Mouse (Mus musculus): ENCODE data around the gene Gm5152. TPM values are rescaled to one million over a fixed set of nuclear protein-coding genes. Genes with fewer than 3 reads are reported as not detected.
"Not testable (repeated sequence)": the region's sequence is repeated elsewhere in the genome, so short reads cannot be mapped to it uniquely, and the experiment has no call there.

The Gm5152 gene
- not detected for polyA plus RNA-seq (2012; fragmentation: generic; extraction: Trizol)
- long read RNA-seq, experiment 1, result 0 reads
- long read RNA-seq, experiment 2, result 0 reads

DNA sequence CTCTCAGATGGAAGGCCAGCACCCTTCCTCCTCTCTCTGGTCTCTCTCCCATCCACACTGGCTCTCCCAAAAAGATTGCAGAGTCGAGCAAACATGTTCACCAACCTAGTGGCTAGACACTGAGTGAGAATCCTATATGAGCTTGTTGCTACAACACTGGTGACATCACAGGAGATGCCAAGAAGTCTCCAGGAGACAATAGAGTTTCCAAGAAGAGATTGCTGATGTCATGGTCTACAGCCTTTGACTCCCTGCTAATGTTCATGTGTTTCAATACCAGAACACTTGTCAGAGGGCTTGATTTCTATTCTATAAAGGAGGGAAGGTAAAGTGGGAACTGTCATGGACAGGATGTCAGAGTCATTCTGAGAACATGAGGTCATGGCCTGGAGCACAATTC is at the start of gene Gm5152:
Gene Gm5152 (minus strand): TSS at position 101 of the 400 bp plus-strand sequence.
- H3K79me2 ChIP-seq (ENCODE audit: control insufficient read depth, insufficient read depth); H3K4me3 ChIP-seq (ENCODE audit: insufficient read depth, poor library complexity, severe bottlenecking); H3K79me3 ChIP-seq (ENCODE audit: low read depth); H3K36me3 ChIP-seq (ENCODE audit: control insufficient read depth, insufficient read depth); H3ac ChIP-seq (ENCODE audit: control insufficient read depth, insufficient read length, low read depth); H3K27me3 ChIP-seq (ENCODE audit: control insufficient read depth, insufficient read depth, insufficient read length): not testable (repeated sequence)

DNA sequence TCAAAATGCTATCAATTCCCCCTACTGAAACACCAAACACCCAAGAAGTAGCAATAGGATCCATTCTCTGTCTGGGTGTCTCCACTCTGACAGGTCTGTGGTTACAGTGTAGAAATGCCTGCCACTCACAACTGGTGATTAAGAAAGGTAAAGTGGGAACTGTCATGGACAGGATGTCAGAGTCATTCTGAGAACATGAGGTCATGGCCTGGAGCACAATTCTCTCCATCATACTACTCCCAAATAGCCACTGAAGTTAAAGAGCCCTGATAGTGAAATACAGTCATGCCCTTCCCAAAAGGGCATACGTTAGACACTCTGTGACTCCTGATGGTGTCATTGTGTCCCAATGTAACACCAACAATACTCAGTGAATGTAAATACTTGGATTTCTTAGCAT is 8.4 kb upstream of the Gm5152 start:
- not testable (repeated sequence) for H3ac ChIP-seq (ENCODE audit: control insufficient read depth, insufficient read length, low read depth); H3K79me3 ChIP-seq (ENCODE audit: low read depth); H3K79me2 ChIP-seq (ENCODE audit: control insufficient read depth, insufficient read depth); H3K4me3 ChIP-seq (ENCODE audit: insufficient read depth, poor library complexity, severe bottlenecking); H3K27me3 ChIP-seq (ENCODE audit: control insufficient read depth, insufficient read depth, insufficient read length); H3K36me3 ChIP-seq (ENCODE audit: control insufficient read depth, insufficient read depth)

DNA sequence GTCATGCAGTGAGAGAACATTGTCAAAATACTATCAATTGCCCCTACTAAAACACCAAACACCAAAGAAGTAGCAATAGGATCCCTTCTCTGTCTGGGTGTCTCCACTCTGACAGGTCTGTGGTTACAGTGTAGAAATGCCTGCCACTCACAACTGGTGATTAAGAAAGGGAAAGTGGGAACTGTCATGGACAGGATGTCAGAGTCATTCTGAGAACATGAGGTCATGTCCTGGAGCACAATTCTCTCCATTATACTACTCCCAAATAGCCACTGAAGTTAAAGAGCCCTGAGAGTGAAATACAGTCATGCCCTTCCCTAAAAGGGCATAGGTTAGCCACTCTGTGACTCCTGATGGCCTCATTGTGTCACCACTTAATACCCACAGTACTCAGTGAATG is 556 bp downstream of the Gm5152 start:
- not testable (repeated sequence) for H3K79me2 ChIP-seq (ENCODE audit: control insufficient read depth, insufficient read depth); H3K79me3 ChIP-seq (ENCODE audit: low read depth); H3K27me3 ChIP-seq (ENCODE audit: control insufficient read depth, insufficient read depth, insufficient read length); H3K4me3 ChIP-seq (ENCODE audit: insufficient read depth, poor library complexity, severe bottlenecking); H3ac ChIP-seq (ENCODE audit: control insufficient read depth, insufficient read length, low read depth); H3K36me3 ChIP-seq (ENCODE audit: control insufficient read depth, insufficient read depth)

DNA sequence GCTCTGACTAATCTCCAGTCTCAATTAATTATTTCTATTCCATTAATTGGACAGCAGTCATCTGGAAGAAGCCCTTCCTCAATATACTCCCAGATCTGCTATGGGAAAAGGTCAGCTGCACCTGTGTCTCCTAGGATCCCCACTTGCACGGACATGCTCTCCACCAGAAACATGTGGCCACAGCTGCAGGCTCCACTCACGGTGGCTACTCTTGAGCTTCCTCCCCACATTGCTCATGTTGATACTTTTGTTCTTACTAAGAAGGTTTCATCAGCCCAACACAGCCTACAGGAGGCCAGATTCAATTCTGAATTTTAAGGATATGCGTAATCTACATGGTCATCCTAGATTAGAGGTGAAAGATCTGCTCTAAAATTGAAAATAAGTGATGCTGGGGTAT is 5.9 kb downstream of the Gm5152 start:
- not testable (repeated sequence) for H3K4me3 ChIP-seq (ENCODE audit: insufficient read depth, poor library complexity, severe bottlenecking); H3ac ChIP-seq (ENCODE audit: control insufficient read depth, insufficient read length, low read depth); H3K27me3 ChIP-seq (ENCODE audit: control insufficient read depth, insufficient read depth, insufficient read length); H3K79me2 ChIP-seq (ENCODE audit: control insufficient read depth, insufficient read depth); H3K79me3 ChIP-seq (ENCODE audit: low read depth); H3K36me3 ChIP-seq (ENCODE audit: control insufficient read depth, insufficient read depth)

DNA sequence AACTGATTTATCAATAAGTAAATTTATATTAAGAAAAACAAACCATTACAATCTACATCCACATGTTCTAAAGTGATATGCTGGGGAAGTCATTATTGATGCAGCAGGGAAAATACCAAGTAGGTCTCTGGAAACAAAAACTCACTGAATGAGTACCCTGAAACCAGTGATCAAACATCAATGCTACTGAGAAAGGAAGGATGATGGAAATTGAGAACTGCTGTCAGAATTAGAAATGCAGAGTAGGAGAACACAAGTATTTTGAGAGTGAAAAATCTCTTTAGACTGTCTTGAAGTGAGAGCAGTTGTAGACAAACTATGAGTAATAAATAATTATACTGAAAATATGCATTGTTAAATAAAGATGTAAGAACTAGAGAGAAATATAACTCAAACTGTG is 26.0 kb downstream of the Gm5152 start:
- Histone ChIP-seq H3K36me3 (ENCODE audit: control insufficient read depth, insufficient read depth) (no peaks in the 10 kb centered on the region), H3K4me3 (ENCODE audit: insufficient read depth, poor library complexity, severe bottlenecking) (no peak overlapping the region), H3K79me3 (ENCODE audit: low read depth) (no peaks in the 10 kb centered on the region), H3ac (ENCODE audit: control insufficient read depth, insufficient read length, low read depth) (no peak overlapping the region), H3K79me2 (ENCODE audit: control insufficient read depth, insufficient read depth) (no peaks in the 10 kb centered on the region), H3K27me3 (ENCODE audit: control insufficient read depth, insufficient read depth, insufficient read length) (no peaks in the 10 kb centered on the region)
- TF ChIP-seq CTCF (IDR thresholded peaks at IDR 0.05; ENCODE audit: control insufficient read depth, insufficient read depth, insufficient read length) (no peak), USF1 (IDR thresholded peaks at IDR 0.05; ENCODE audit: low read depth) (no peak), CEBPB (IDR thresholded peaks at IDR 0.05; ENCODE audit: low read depth) (no peak), MYOG (IDR thresholded peaks at IDR 0.05; ENCODE audit: control insufficient read depth, extremely low read depth, insufficient read length) (no peak), FOSL1 (IDR thresholded peaks at IDR 0.05; ENCODE audit: insufficient read depth, low read length, poor library complexity, severe bottlenecking) (no peak), MAX (IDR thresholded peaks at IDR 0.05) (no peak), MYOD1 (IDR thresholded peaks at IDR 0.05; ENCODE audit: control insufficient read depth, insufficient read length, low read depth) (no peak)

DNA sequence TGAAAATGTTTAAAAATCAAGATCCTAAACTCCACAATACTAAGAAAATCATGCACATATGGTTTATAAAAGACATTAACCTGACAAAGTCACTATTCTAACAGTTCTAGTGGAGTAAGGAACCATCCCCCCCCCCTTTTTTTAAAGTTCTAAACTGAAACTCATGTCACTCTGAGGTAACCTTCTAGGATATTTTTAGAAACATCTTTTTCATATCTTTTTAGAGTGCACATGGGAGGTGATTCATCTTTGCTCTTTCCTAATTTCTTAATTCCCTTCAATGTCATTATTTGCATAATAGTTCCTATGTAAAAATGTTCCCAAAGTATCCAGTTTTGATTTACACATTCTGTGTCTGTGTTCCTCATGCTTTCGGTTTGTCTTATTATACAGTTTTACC is 43.3 kb downstream of the Gm5152 start:
- Histone ChIP-seq H3K4me3 (ENCODE audit: insufficient read depth, poor library complexity, severe bottlenecking) (no peak overlapping the region), H3K79me3 (ENCODE audit: low read depth) (no peaks in the 10 kb centered on the region), H3ac (ENCODE audit: control insufficient read depth, insufficient read length, low read depth) (no peak overlapping the region), H3K27me3 (ENCODE audit: control insufficient read depth, insufficient read depth, insufficient read length) (no peaks in the 10 kb centered on the region), H3K36me3 (ENCODE audit: control insufficient read depth, insufficient read depth) (no peaks in the 10 kb centered on the region), H3K79me2 (ENCODE audit: control insufficient read depth, insufficient read depth) (no peaks in the 10 kb centered on the region)
- no peak for TF ChIP-seq MAX (IDR thresholded peaks at IDR 0.05)

DNA sequence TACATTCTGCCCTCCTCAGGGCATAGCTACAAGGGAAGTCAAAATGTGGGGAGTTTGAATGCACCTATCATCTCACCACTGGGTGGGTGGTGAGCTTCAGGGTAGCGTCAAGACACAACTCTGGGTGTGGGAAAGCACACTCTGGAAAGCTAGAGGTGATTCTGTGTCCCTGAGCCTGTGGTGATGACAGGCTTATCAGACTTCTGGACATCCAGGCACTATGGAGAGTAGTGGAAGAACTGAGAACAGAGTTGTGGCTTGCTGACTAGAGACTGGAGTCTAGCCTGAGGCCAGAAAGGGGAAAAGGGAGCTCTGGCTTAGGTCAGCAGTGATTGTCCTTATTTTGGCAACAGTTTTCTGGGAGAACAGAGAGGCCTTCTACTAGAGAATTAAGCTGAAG is 49.4 kb downstream of the Gm5152 start:
- no peak overlapping the region for H3ac ChIP-seq (ENCODE audit: control insufficient read depth, insufficient read length, low read depth)
- no peaks in the 10 kb centered on the region for H3K27me3 ChIP-seq (ENCODE audit: control insufficient read depth, insufficient read depth, insufficient read length)
- H3K36me3 ChIP-seq (ENCODE audit: control insufficient read depth, insufficient read depth), result no peaks in the 10 kb centered on the region
- H3K4me3 ChIP-seq (ENCODE audit: insufficient read depth, poor library complexity, severe bottlenecking), result no peak overlapping the region
- no peaks in the 10 kb centered on the region for H3K79me3 ChIP-seq (ENCODE audit: low read depth)
- H3K79me2 ChIP-seq (ENCODE audit: control insufficient read depth, insufficient read depth), result no peaks in the 10 kb centered on the region
- TF ChIP-seq MYOG (IDR thresholded peaks at IDR 0.05; ENCODE audit: control insufficient read depth, extremely low read depth, insufficient read length) (no peak), CEBPB (IDR thresholded peaks at IDR 0.05; ENCODE audit: low read depth) (no peak), FOSL1 (IDR thresholded peaks at IDR 0.05; ENCODE audit: insufficient read depth, low read length, poor library complexity, severe bottlenecking) (no peak), CTCF (IDR thresholded peaks at IDR 0.05; ENCODE audit: control insufficient read depth, insufficient read depth, insufficient read length) (no peak), MAX (IDR thresholded peaks at IDR 0.05) (no peak), USF1 (IDR thresholded peaks at IDR 0.05; ENCODE audit: low read depth) (no peak), MYOD1 (IDR thresholded peaks at IDR 0.05; ENCODE audit: control insufficient read depth, insufficient read length, low read depth) (no peak)
